Mouse (Mus musculus) gastrocnemius, postnatal 14 days (tissue): ENCODE measurements around the gene Wee2. TPM values are rescaled to one million over a fixed set of nuclear protein-coding genes. Genes with fewer than 3 reads are reported as not detected.

Experiments
- DNase-seq: peaks from one replicate; pipeline ENCODE4 v3.0.0; 2021; ENCODE audit warnings: mixed read lengths
- intact Hi-C: fragments of 180-260 bp; cut with DNase I; formaldehyde crosslinking; loops from one replicate; pipeline ENCODE4 v1.15.1; 2025; ENCODE audit warnings: low total_unique reads
- total RNA-seq, 2 experiments: library from RNA; stranded (reverse); gene quantifications; 2 replicates each; pipeline ENCODE4 v1.2.3; 2021

Gene Wee2
- total RNA-seq, 2 experiments from 2014 or later = not detected

DNA sequence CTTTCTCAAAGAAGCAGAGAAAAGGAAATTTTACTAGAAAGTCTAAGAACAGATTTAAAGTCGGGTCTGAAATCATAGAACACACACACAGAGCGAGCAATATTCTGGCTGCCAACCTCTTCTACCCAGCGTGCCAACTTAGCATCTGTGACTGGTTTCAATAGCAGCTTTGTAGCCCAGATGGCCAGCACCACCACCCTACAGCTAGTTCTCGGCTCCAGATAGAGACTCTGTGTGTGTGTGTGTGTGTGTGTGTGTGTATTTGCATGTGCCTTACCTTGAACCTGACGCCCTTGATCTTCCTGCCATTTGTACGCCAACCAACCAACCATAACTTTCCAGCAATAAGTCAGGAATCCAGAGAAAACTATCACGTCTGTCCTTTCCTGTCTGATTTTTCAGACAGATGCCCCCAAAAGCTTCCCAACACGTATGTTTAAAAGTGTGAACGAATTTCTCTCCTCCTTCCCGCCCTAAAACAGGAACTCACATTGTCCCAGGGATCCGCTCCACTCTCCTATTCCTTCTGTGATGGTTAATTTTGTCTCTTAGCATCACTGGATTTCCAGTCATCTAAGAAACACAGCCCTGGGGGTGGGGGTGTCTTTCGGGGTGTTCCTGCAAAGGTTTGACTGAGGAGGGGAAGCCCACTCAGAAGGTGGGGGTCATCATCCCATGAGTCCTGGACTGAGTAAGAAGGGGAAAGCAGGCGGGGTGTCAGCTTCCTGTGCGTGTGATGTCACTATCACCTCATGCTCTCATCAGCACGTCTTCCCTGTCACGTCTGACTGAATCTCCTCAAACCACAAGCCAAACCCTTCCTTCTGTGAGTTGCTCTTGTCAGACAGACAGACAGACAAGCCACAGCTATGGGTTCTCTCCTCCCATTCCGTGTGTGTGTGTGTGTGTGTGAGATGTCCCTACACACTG is 6.3 kb upstream of the Wee2 start:
- intact Hi-C loops = no loop called here
- no peak for DNase-seq

DNA sequence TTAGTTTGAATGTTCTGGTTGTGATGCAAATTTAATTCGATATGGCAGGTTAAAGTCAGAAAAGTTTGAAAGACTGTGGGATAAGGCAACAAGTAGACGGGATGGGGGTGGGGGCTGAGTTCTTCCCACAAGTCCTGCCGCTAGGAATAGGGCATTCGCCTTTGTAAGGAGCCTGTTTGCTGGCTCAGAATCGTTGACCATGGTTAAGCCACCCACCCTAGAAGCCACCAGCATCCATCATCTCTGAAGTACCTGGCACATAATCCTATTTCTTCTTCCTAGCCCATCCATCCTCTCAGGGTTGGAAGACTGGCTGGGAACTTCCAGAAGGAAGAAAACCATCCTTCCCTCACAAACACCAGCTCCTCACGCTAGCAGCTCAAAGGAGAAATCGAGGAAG is 4.2 kb upstream of the Wee2 start:
- no peak for DNase-seq
- intact Hi-C loops = no loop called here

DNA sequence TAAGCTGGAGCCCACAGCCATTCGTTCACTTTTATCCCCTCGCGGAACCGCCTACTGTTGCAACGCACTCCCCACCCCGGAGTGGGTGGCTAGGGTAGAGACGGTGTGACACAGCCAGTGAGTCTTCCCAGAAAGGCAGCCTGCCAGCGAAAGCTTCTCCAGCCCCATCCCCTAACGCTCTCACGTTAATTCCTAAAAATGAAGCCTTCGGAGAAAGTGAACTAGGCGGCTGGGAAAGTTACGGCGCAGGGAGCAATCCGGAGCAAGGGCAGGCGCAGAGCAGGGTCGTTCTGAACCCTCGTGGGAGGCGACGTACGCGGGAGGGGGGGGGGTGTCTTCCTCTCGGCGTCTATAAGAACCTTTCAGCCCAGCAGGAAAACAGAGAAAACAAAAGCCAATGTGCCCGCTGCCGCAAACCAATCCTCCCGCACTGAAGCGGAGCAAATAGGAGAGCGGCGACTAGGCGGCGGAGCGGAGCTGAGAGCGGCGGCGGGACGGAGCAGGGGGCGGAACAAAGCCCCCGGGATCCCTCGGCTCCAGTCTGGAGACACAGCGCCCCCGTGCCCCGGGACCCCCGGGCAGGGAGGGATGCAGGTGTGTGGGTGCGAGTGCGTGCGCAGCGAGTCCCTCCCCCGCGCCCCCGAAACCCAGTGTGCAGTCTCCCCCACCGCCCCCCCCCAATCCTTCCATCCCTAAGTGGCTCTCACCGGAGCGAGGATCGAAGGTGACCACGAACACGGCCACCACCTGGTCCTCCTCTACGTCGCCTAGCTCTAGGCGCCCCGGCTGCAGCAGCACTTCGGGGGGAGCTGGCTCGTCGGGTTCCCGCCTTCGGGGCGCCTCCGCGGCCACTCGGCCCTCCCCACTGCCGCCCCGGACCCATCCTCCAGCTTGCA is 3.5 kb upstream of the Wee2 start:
- peak; percentile 35 for DNase-seq
- intact Hi-C loops = no loop called here

DNA sequence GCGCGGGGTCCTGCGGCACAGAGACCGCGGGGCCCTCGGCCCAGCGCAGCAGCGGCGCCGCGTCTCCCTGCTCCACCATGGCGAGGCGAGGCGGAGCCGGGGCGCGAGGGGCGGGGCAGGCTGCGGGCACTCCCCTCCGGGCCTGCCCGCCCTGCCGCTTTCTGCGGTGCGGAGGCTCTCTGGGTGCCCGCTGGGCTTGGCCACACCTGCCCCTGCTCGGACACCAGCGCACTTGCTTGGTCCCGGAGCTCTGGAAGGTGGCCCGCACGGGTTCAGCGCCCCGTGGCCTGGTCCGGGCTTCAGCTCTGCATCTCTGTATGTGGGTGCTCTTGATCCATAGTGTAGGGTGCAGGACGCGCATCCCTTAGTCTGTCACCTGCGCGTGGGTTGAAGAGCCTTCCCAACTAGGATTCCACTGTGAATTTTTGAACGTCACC is 2.8 kb upstream of the Wee2 start, which contains the start of gene E330009J07Rik:
TSS of gene E330009J07Rik (minus strand) at position 89 of the 437 bp plus-strand sequence.
- DNase-seq = peak; percentile 84
- intact Hi-C loops = no loop called here

DNA sequence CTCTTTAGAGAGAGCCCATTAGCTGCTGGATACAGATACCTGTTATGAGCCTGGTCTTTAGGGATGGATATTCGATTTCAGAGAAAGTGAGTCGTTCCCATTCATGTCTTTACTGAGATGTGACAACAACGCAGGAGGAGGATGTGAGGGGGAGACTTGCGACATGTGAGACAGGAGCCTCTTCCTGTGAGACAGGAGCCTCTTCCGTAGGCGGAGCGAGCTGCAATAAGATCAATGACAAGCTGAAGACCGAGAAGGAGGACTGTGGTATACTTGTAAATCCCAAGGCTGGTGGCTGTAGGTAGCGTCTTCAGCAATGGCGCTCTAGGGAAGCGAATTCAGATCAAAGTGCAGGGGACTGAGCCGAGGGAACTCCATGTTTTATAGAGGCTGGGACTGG is 843 bp downstream of the Wee2 start:
- intact Hi-C loops = no loop called here

DNA sequence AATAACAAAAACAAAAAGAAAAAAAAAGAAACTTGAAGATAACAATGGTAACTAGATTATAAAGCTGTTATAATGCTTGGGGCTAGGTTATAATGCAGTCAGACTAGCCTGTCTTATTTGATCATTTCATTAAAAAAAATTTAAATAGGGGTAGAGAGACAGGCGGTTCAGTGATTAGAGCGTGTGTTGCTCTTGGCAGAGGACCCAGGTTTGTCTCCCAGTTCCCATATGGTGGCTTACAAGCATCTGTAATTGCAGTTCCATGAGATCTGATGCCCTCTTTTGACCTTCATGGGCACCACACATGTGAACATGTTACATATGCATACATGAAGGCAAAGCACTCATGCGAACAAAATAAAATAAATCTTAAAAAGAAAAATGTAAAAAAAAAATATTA is 2.4 kb downstream of the Wee2 start:
- intact Hi-C loops = no loop called here
- DNase-seq = no peak

More for the DNA sequence above, 843 bp downstream of the Wee2 start:
- no peak for DNase-seq

DNA sequence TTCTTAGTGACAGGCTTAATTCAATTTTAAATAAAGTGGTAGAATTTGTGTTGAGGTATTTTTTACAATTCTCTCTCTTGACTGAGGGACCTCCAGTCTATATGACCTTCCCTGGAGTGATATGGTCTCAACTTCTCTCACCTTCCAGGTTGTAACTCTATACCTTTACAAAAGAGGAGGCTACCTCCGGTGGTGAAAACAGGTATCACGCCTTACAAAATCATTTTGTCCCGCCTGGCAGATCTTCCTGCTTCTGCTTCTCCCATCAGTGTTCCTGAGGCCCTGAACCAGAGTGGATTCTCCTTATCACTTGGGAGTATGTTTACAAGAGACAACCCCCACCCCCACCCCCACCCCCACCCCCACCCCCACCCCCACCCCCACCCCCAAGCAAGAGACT is 2.9 kb downstream of the Wee2 start:
- intact Hi-C loops = no loop called here
- DNase-seq = no peak

DNA sequence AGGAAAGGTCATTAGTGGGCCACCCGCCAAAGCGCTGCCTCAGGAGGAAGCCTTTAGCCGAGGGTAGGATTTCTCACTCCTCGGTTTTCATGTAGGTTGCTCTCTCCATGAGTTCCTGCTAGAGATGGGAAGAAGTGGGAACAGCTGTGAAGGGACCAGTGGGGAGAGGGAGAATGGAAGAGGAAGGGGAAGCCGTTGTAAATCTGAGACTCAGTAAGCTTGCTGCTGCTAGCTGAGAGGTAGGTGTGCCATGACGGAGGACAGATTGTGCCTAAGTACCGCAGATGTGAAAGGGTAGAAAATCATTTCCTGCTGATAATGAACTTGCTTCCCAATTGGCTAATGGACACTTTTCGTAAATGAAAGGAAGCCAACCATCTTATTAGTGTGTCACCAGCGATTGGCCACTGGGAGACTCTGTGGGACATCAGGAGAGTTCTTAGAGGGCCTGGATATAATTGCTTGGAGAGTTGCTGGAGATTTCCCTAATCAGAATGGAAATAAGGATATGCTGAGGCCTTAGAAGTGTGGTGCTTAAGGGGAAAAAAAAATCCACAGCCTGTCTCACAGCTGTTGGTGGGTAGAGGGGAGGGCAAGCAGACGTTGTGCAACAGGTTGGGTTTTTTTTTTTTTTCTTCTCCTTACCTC is 4.5 kb downstream of the Wee2 start:
- intact Hi-C loops = no loop called here
- DNase-seq = no peak

DNA sequence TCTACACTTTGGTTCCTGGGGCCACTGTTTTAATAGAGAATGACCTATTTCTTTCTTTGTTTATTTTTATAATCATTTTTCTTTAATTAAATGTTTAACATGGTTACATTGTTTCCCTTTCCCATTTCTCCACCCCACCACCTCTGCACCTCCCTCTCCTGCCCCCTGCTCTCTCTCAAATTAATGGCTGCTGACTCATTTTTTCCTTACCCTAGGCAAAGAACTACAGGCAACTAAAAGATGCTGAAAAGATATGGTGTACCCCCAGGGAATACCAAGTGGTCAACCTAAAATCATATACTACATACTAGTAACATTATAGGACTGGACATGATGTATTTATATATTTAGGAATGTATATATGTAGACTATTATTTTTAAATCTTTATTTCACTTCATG is 9.7 kb downstream of the Wee2 start:
- DNase-seq = no peak
- intact Hi-C loops = no loop called here

DNA sequence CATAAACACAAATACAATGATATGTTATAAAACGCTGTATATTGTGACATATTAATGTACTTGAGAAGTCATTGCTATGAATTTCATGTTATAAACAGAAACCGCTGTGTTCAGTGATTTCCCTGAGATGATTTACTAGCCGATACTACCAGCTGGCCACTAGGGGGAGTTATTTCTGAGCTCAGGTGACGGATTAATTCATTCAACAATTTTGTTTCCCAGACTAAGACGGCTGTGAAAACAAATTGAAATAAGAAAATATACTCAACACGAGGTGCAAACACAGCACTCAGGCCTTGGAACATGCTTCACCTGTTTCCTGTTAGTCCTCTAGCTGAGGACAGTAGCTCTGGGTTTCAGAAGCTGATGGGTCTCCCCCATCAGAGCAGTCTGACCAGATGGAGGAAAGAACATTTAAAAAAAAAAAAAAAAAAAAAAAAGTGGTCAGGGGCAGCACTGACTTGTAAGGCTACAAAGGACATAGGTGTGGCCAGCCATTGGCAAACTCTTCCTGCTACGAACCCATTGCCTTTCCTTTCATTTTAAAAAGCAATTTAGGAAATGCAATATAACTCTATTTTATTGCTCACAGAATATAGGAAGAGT is 15.7 kb downstream of the Wee2 start:
- intact Hi-C loops = no loop called here
- no peak for DNase-seq

DNA sequence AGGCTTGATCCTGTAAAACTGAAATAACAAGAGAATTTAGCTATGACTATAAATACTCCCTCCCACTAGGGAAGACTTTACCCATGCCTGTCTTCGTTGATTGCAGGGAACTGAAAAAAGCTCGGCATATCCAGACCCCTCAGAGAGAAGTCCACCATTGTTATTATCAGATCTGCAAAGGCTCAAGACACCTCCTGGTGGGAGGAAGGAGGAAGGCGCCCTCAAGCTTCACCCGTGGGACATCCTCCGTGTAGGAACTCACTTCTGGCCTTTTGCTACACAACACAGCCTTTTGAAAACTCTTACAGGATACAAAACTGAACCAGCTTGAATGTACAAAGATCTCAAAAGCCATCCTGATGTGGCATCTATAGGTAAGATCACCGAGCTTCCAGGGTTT is 26.8 kb downstream of the Wee2 start:
- DNase-seq = no peak
- intact Hi-C loops = no loop called here

DNA sequence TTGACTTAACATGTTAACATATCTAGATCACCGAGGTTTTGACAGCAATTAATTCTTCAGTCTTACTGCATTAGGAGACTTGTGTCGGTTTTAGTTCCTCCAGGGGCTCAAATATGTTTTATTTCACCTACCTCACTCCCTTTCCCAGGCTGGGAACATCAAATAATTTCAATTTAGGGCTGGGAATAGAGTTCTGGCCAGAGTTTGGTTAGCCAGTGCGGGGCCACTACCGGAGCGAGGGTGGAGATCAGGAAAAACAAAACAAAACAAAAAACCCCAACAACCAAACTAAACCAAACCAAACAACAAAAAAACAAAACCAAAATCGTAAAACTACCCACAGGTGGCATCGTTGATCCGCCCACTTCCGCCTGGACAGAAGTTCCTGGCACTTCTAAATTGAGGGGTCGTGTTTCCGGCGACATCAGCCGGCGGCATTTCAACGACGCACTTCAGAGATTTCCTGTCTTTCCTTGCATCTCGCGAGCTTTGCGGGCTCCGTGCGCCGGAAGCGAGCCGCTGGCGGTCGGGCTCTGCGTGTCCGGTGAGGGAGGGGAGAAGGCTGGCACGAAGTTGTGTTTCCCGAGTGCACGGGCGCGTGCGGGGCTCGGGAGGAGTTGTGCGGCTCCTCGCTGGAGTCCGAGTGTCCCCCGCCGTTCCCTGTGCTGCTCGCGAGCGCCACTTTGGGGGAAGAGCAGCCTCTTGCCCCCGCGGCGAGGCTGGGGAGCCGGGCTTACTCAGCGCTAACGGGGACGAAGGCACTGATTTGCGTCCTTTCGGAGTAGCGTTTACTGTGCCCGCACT is 32.2 kb downstream of the Wee2 start, which contains the start of gene Ssbp1:
TSS of gene Ssbp1 (plus strand) at position 437 of the 804 bp plus-strand sequence.
- intact Hi-C loops = loop anchor here (5.0 kb wide), 1 partner anchor 144 kb away; the partner anchor contains the start of gene Agk
- DNase-seq = peak; percentile 93

DNA sequence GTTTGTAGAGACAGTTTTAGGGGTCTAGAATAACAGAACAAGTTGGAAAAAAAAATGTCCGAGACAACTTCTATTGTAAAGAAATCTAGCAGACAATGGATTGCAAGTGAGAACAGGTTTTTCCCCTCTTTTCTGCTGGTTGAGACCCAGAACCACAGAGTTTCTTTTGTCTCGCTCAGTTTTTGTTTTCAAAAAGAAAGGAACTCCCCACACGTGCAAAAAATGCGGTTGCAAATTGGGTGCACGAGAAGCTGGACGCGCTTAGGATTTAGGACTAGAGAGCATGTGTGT is 32.8 kb downstream of the Wee2 start:
- no peak for DNase-seq
- intact Hi-C loops = loop anchor here (5.0 kb wide), 1 partner anchor 144 kb away; the partner anchor contains the start of gene Agk

DNA sequence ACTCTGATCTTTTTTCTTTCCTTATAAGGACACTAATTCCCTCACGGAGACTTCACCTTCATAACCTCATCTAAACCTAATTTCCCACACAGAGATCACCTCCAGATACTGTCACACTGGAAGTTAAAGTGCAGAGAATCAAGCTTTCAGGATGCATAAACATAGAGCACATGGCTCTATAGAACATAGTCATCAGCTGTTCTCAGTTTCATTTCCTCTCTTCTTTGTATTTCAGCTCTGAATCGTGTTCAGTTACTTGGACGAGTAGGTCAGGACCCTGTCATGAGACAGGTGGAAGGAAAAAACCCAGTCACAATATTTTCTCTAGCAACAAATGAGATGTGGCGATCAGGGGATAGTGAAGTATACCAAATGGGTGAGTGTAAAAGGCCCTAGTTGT is 37.2 kb downstream of the Wee2 start:
- no peak for DNase-seq
- intact Hi-C loops = no loop called here

DNA sequence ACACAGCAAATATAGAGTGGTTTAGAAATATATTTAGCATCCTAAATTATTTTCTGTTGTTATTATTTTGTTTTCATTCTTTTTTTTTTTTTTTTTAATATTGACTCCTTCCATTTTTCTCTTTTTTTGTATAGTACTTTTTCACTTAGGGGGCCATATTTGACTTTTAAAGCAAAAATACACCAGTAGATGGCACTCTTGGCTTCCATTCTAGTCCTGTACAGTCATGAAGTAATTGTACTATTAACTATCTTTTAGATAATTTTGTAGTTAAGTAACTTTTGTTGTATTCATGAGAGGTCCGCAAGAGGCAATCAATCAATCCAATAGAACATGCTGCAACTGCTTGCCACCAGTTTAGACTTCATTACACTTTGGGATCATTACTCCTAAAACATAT is 40.8 kb downstream of the Wee2 start:
- no peak for DNase-seq
- intact Hi-C loops = no loop called here

DNA sequence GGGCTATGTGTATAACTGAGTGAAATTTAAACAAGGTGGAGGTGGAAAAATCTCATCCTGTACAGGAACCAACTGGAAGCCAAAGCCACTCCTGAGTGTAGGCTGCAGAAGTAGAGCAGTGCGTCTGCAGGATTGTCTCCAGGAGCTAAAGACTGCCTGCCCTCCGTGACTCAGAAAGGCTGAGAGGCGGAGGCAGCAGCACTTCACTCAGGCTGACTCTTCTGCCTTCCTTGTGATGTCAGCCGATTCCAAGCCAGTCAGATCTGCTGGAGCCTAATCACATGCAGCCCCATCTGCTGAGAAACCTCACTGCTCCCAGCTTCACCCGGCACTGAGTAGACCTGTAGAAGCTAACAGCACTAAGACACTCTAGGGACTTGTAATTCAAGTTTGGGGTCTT is 43.4 kb downstream of the Wee2 start:
- intact Hi-C loops = no loop called here
- no peak for DNase-seq

DNA sequence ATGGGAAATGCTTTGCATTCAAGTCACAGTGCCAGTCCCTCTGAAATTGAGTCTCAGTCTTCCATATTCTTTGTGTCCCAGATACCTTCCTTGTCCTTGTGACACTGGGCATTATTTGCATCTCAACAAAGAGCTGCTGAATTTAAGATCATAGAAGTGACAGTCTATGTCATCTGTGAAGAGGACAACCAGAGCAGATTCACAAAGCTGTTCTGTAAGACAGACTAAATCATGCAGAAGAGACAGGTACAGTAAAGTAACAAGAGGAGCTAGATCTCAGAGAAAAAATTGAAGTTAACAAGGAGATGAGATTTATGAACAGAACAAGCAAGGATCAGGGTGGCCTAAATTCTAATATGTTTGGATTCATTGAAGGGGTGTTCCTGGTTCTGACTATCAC is 52.0 kb downstream of the Wee2 start, which contains the start of gene Tas2r137:
TSS of gene Tas2r137 (plus strand) at position 301 of the 400 bp plus-strand sequence.
- intact Hi-C loops = no loop called here

DNA sequence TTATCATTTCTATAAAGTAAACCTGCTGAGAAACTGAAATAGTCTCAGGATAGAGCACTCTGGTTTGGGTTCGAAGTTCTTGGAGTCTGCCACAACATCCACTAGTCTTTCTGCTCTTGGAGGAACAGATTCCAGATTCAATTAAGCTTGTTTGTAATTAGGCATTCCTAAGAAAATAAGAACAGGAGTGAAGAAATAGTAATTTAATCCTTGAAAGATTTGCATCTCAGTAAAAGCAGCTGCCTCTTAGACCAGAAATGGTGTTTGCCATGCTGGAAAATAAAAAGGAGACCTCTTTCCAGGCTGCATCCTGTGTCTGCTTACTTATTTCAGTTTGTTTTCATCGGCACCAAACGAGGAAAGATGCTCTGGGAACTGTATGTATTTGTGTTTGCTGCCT is 54.3 kb downstream of the Wee2 start, which contains the start of gene Tas2r108:
TSS of gene Tas2r108 (plus strand) at position 301 of the 400 bp plus-strand sequence.
- intact Hi-C loops = no loop called here

More for the DNA sequence above, 52.0 kb downstream of the Wee2 start, which contains the start of gene Tas2r137:
- DNase-seq = no peak

More for the DNA sequence above, 54.3 kb downstream of the Wee2 start, which contains the start of gene Tas2r108:
- no peak for DNase-seq
